10 mouse cellular contexts compared by ENCODE assay signal in the genomic region with DNA sequence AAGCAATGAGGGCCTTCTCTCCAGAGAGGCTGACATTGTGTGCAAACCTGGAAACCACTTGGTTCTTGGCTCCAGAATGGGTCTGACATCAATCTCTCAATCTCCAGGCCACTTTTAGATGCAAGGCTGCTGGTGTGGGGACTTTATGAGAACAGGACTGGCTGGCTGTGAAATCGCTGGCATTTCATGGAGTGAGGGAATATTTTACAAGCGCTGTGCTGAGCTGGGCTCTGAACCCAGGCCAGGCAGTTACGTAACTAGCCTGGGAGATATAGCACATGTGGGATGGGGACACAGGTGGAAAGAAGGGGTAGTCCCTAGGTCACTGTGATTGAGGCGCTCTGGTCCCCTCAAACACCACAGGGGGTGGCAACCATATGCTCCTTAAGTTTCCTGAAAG. TPM values are rescaled to one million over a fixed set of nuclear protein-coding genes. Genes with fewer than 3 reads are reported as not detected.
DNase-seq lines count a peak whose midpoint lies in the region.
"Had no signal": no experiment of that assay in that cellular context is flagged by ENCODE, and none has a peak within 500 bp of the region (broad histone marks: within the 10 kb centered on the region; RNA-seq: fewer than 3 reads in every experiment).

No protein-coding gene starts in this region.

- intact Hi-C loops in left cerebral cortex, postnatal 14 days (cut with DNase I): no loop called here

- peak; percentile 90 for DNase-seq in gastrocnemius, adult 18-20 months (ENCODE audit: low spot score)
- no peak for DNase-seq in gastrocnemius, postnatal 4 days (ENCODE audit: low spot score in 2 of 2)
- peak; percentile 49 to 59 for DNase-seq in left cerebral cortex, postnatal 14 days (ENCODE audit: low spot score in 2 of 2)
- DNase-seq in left cerebral cortex, adult 11 months (ENCODE audit: low spot score): no peak
- DNase-seq in adipocyte (ENCODE audit: low spot score): peak; percentile 37
- DNase-seq in cerebellum, postnatal 36 days: peak; percentile 46 to 51
- no peak for DNase-seq in T-cell, adult 2 months (ENCODE audit: low spot score)
- DNase-seq in neural tube, embryonic 10.5 days (ENCODE audit: extremely low spot score, low spot score): no peak
- DNase-seq: kidney, postnatal 25 days; thymus, postnatal 4 days had no signal

RNA-seq across cellular contexts. Expression of a gene that starts 33.4 kb away (rescaled TPM):
- total RNA-seq in gastrocnemius, adult 18-20 months (2021): 10 to 100 TPM in 1 of 2 experiments, 1 to 10 TPM in 1; 6.9 to 27.8 TPM
- 10 to 100 TPM; 15.8 to 20.6 TPM for total RNA-seq in gastrocnemius, postnatal 4 days (2021)
- 100 to 1,000 TPM in 1 of 2 experiments, 10 to 100 TPM in 1; 97.1 to 119 TPM for total RNA-seq in left cerebral cortex, postnatal 14 days (2021)

RNA-seq across cellular contexts. Expression of a gene that starts 33.4 kb away (rescaled TPM):
- total RNA-seq in gastrocnemius, adult 18-20 months (2021): 100 to 1,000 TPM; 166 to 180 TPM
- total RNA-seq in gastrocnemius, postnatal 4 days (2021): 10 to 100 TPM; 18.5 to 20.7 TPM
- total RNA-seq in left cerebral cortex, postnatal 14 days (2021): 100 to 1,000 TPM; 497 to 557 TPM

Comparison
In these comparisons a context has a peak if more than half of its experiments do, and no peak if none do; other contexts are left out.
1. DNase-seq: peak in gastrocnemius, adult 18-20 months (single experiment), left cerebral cortex, postnatal 14 days (2 of 2), adipocyte (single experiment) and cerebellum, postnatal 36 days (2 of 2); none in gastrocnemius, postnatal 4 days (0 of 2), left cerebral cortex, adult 11 months (single experiment), T-cell, adult 2 months (single experiment) and neural tube, embryonic 10.5 days (single experiment).
2. RNA of a gene that starts 33.4 kb away (total RNA-seq): 497 to 557 TPM in left cerebral cortex, postnatal 14 days and 166 to 180 TPM in gastrocnemius, adult 18-20 months; 18.5 to 20.7 TPM in gastrocnemius, postnatal 4 days; every median in the first group is over 4 times any median in the second.